Mouse (Mus musculus) cortical plate, adult 2 months (tissue): ENCODE measurements around the gene Hmox2. TPM values are rescaled to one million over a fixed set of nuclear protein-coding genes. Genes with fewer than 3 reads are reported as not detected.
"Not testable (repeated sequence)": the region's sequence is repeated elsewhere in the genome, so short reads cannot be mapped to it uniquely, and the experiment has no call there.

Source experiments
- H3K27ac ChIP-seq: fragments of 200-500 bp; 2 replicates; pipeline ENCODE4 v1.5.1; 2012; ENCODE audit warnings: low read length, control low read depth, inconsistent platforms; ENCODE audit not compliant: insufficient read depth
- H3K4me1 ChIP-seq: fragments of 200-500 bp; 2 replicates; pipeline ENCODE4 v1.6.1; 2011; ENCODE audit warnings: low read length; ENCODE audit not compliant: control insufficient read depth, insufficient read depth
- H3K4me3 ChIP-seq: fragments of 200-500 bp; 2 replicates; pipeline ENCODE4 v1.5.1; 2011; ENCODE audit warnings: mild to moderate bottlenecking, low read length, control low read depth; ENCODE audit not compliant: insufficient read depth
- CTCF ChIP-seq: fragments of 200-500 bp; IDR thresholded peaks from 2 replicates; pipeline ENCODE4 v1.5.1; 2011; ENCODE audit warnings: mild to moderate bottlenecking, control low read depth, low read length; ENCODE audit not compliant: insufficient read depth; ENCODE audit errors: extremely low read depth
- POLR2A ChIP-seq: fragments of 200-500 bp; IDR thresholded peaks from 2 replicates; pipeline ENCODE4 v1.6.1; 2011; ENCODE audit warnings: mild to moderate bottlenecking, low read length, control low read depth; ENCODE audit not compliant: insufficient read depth; ENCODE audit errors: extremely low read depth
- polyA plus RNA-seq: library from polyadenylated mRNA; depleted of rRNA; stranded (reverse); fragments of >200 nt; gene quantifications from 2 replicates; pipeline ENCODE4 v1.2.3, GENCODE M21; 2012

Gene Hmox2
- polyA plus RNA-seq, 1 experiment = 108 TPM

GRCm38 (mm10) chr16:4684457-4684791 lies 41.7 kb upstream of the Hmox2 start:
- H3K4me1 ChIP-seq = peaks cover 2% of the 10 kb centered on the region; the same call in 1 of the 2 replicates
- H3K4me3 ChIP-seq = peak overlapping the region; percentile 47
- no peak overlapping the region for H3K27ac ChIP-seq
- TF ChIP-seq POLR2A = no peak
- TF ChIP-seq CTCF = no peak

- not testable (repeated sequence) for H3K4me3 ChIP-seq
These were observed 36.8 kb upstream of the Hmox2 start for GRCm38 (mm10) chr16:4689371-4689770.

GRCm38 (mm10) chr16:4701211-4701610 lies 24.9 kb upstream of the Hmox2 start:
- Histone ChIP-seq H3K27ac (no peak overlapping the region), H3K4me1 (no peaks in the 10 kb centered on the region), H3K4me3 (no peak overlapping the region)
- TF ChIP-seq CTCF (no peak), POLR2A (no peak)

More at GRCm38 (mm10) chr16:4689371-4689770, 36.8 kb upstream of the Hmox2 start:
- not testable (repeated sequence) for H3K27ac ChIP-seq, H3K4me1 ChIP-seq

- TF ChIP-seq CTCF (no peak), POLR2A (no peak)
- H3K4me3 ChIP-seq = no peak overlapping the region
- H3K4me1 ChIP-seq = no peaks in the 10 kb centered on the region
- no peak overlapping the region for H3K27ac ChIP-seq
These were observed 23.5 kb upstream of the Hmox2 start for GRCm38 (mm10) chr16:4702646-4703045.

- TF ChIP-seq CTCF = no peak
- no peak for TF ChIP-seq POLR2A
- no peak overlapping the region for H3K4me3 ChIP-seq
These were observed 20.6 kb upstream of the Hmox2 start for GRCm38 (mm10) chr16:4705541-4705940.

GRCm38 (mm10) chr16:4711173-4711572 lies 15.0 kb upstream of the Hmox2 start:
- Histone ChIP-seq H3K27ac (peak overlapping the region; percentile 91), H3K4me3 (no peak overlapping the region), H3K4me1 (no peaks in the 10 kb centered on the region)
- TF ChIP-seq POLR2A = no peak
- TF ChIP-seq CTCF = no peak

More at GRCm38 (mm10) chr16:4705541-4705940, 20.6 kb upstream of the Hmox2 start:
- Histone ChIP-seq H3K27ac (no peak overlapping the region), H3K4me1 (no peaks in the 10 kb centered on the region)

GRCm38 (mm10) chr16:4713861-4714710 lies 12.1 kb upstream of the Hmox2 start:
- Histone ChIP-seq H3K4me3 (no peak overlapping the region), H3K4me1 (no peaks in the 10 kb centered on the region), H3K27ac (peak overlapping the region; percentile 28)
- TF ChIP-seq POLR2A (no peak), CTCF (no peak)

- TF ChIP-seq POLR2A (no peak), CTCF (no peak)
- no peak overlapping the region; the same call in 1 of the 2 replicates for H3K4me3 ChIP-seq
- H3K27ac ChIP-seq = no peak overlapping the region
- no peaks in the 10 kb centered on the region for H3K4me1 ChIP-seq
These were observed 8.3 kb upstream of the Hmox2 start for GRCm38 (mm10) chr16:4717866-4718265.

- Histone ChIP-seq H3K4me3 (peak within 1 kb of the TSS; percentile 77), H3K27ac (no peak within 1 kb of the TSS), H3K4me1 (no peaks in the 10 kb centered on the region)
- TF ChIP-seq CTCF (no peak), POLR2A (peak; percentile 38; the same call in 1 of the 2 replicates)
These were observed 7.2 kb upstream of the Hmox2 start, which contains the start of gene Nmral1 for GRCm38 (mm10) chr16:4718753-4719518. Gene Nmral1 (minus strand): TSS chr16:4719356.

- no peaks in the 10 kb centered on the region for H3K4me1 ChIP-seq
- no peak overlapping the region for H3K4me3 ChIP-seq
- no peak overlapping the region; the same call in 1 of the 2 replicates for H3K27ac ChIP-seq
- TF ChIP-seq CTCF = no peak
- TF ChIP-seq POLR2A = no peak
These were observed 3.8 kb upstream of the Hmox2 start for GRCm38 (mm10) chr16:4722128-4722914.
